Mouse (Mus musculus) urinary bladder, adult 18-20 months (tissue): Measurements from ENCODE around the gene Ccdc3.
"Not testable (repeated sequence)": the region's sequence is repeated elsewhere in the genome, so short reads cannot be mapped to it uniquely, and the experiment has no call there.

Experiments
- DNase-seq, 2 experiments: peaks; one replicate each; pipeline ENCODE4 v3.0.0; 2022; ENCODE audit warnings: low spot score in 2 of 2, mixed read lengths in 2 of 2

Ccdc3 gene

GRCm38 (mm10) chr2:5214581-5214980 is 77.0 kb downstream of the Ccdc3 start:
- DNase-seq: no peak

GRCm38 (mm10) chr2:5215252-5215815 is 77.8 kb downstream of the Ccdc3 start:
- DNase-seq: no peak

GRCm38 (mm10) chr2:5219206-5219605 is 81.6 kb downstream of the Ccdc3 start:
- no peak for DNase-seq

GRCm38 (mm10) chr2:5219847-5220375 is 82.3 kb downstream of the Ccdc3 start:
- DNase-seq: no peak

- no peak for DNase-seq
Measured at GRCm38 (mm10) chr2:5222571-5222970, 85.0 kb downstream of the Ccdc3 start.

- DNase-seq: no peak
Measured at GRCm38 (mm10) chr2:5236846-5237482, 99.4 kb downstream of the Ccdc3 start.

- DNase-seq: no peak
Measured at GRCm38 (mm10) chr2:5237870-5238269, 100.3 kb downstream of the Ccdc3 start.

GRCm38 (mm10) chr2:5239492-5239891 is 101.9 kb downstream of the Ccdc3 start:
- DNase-seq: no peak

- no peak for DNase-seq
Measured at GRCm38 (mm10) chr2:5241469-5241897, 103.9 kb downstream of the Ccdc3 start.

- DNase-seq: not testable (repeated sequence)
Measured at GRCm38 (mm10) chr2:5249199-5249598, 111.6 kb downstream of the Ccdc3 start.

GRCm38 (mm10) chr2:5249969-5250368 is 112.4 kb downstream of the Ccdc3 start:
- DNase-seq: peak; percentile 25 to 65

- no peak for DNase-seq
Measured at GRCm38 (mm10) chr2:5258250-5258649, 120.7 kb downstream of the Ccdc3 start.

GRCm38 (mm10) chr2:5262279-5262678 is 124.7 kb downstream of the Ccdc3 start:
- DNase-seq: no peak

GRCm38 (mm10) chr2:5267980-5268379 is 130.4 kb downstream of the Ccdc3 start:
- DNase-seq: no peak
